Mouse (Mus musculus): ENCODE results near the gene Vmn2r4. TPM values are rescaled to one million over a fixed set of nuclear protein-coding genes. Genes with fewer than 3 reads are reported as not detected.

Vmn2r4 gene
- polyA plus RNA-seq (2012) = not detected in 2 replicates

GRCm38 (mm10) chr3:64415268-64415667 is at the start of gene Vmn2r4:
Vmn2r4 (minus strand) TSS chr3:64415368.

Other genes with a start within 250 kb of the Vmn2r4 start
- 0.01 and 0.04 TPM in 2 replicates for gene Vmn2r3, start 125.7 kb downstream of the Vmn2r4 start, polyA plus RNA-seq (2012)
- 0.01 TPM in 1 of 2 replicates, not detected in the other for gene Vmn2r5, start 94.5 kb upstream of the Vmn2r4 start, polyA plus RNA-seq (2012)
- gene Vmn2r6, start 150.5 kb upstream of the Vmn2r4 start, polyA plus RNA-seq (2012) = not detected in 2 replicates

Measured in megakaryocyte-erythroid progenitor cell, adult 5 weeks (primary cell).